Mouse (Mus musculus): ENCODE measurements around the gene Ahnak. TPM values are rescaled to one million over a fixed set of nuclear protein-coding genes. Genes with fewer than 3 reads are reported as not detected.

The Ahnak gene
- polyA plus RNA-seq, 1 experiment from 2014 or later, result 20.5 TPM

DNA sequence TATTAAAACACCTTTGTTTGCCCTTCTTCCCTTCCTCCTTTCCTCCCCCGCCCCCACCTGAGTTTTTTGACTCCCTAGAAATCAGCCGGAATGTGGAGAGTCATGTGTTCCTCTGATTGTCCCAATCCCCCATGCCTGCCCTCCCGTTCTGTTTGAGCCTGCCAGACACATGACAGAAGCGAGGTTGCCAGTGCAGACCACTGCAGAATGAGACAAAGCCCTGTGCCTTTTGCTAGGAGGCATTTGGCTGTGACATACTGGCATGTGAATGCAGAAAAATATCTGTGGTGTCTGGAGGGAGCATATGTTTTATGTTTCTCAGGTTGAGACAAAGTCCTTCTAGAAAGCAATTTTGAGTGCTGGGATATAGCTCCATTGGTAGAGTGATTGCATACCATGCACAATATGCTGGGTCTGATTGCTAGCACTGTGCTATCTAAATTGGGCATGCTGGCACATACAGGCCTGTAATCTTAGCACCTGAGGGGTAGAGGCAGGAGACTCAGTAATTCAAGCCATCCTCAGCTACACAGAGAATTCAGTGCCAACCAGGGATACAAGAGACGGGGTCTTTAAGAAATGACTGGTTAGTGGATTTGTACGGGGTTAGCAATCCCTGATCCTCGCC, 43.5 kb downstream of the Ahnak start:
- Histone ChIP-seq H3K4me3 (replicated peaks) (no peak overlapping the region), H3K4me1 (replicated peaks) (no peaks in the 10 kb centered on the region), H3K9me3 (no peaks in the 10 kb centered on the region), H3K27me3 (no peaks in the 10 kb centered on the region), H3K27ac (no peak overlapping the region), H3K4me2 (no peak overlapping the region), H3K9ac (replicated peaks) (no peak overlapping the region), H3K36me3 (no peaks in the 10 kb centered on the region)
- 64% methylated on average over 7 of the region's 7 CpGs for WGBS
- ATAC-seq (ENCODE audit: insufficient number of reproducible peaks, insufficient read depth, low FRiP score, low TSS enrichment, low read depth), result no peak

DNA sequence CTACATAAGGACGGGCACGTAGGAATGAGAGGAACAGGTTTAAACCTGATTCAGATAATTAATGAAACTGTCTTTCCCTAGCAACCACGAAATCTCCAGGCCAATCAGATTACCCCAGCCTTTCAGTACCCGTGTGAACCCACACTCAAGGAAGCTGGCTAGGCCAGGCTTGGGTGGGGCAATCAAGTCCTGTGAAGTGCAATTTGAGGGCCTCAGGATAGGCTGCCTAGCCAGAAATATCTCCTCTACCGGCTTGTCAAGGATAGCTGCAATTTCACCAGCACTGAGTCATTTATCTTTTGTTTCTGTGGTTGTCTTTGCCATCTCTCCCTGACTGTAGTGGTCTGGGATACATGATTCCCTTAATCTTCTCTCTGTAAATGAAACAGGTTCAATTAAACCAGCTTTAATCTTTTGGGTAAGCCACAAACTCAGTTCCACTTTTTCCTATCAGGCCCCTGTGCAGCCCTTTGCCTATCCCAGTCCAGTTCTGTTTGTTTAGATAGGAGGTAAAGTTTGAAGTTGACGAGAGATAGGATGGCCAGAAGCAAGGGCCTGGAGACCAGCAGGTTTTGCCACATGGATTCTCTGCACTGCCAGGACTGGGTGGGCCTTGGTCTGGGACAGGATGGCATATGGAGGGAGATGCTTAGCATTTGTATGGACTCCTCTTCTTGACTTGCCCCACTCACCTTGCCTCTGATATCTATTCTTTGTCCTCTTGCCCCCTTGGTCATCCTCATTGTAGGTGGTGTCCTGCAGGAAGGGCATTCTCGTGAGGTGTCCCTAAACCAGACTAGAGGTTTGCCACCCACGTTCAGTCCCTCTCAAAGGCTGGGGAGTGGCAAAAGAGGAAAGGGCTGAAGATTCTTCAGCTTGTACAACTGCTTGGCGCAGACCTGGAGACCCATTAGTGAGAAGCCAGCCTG, 44.6 kb downstream of the Ahnak start:
- H3K4me3 ChIP-seq (replicated peaks), result no peak overlapping the region
- no peak overlapping the region for H3K9ac ChIP-seq (replicated peaks)
- H3K36me3 ChIP-seq, result no peaks in the 10 kb centered on the region
- no peak overlapping the region for H3K4me2 ChIP-seq
- 0 out of 2 replicates have a peak, but pooled peaks have one; percentile 26 for ATAC-seq (ENCODE audit: insufficient number of reproducible peaks, insufficient read depth, low FRiP score, low TSS enrichment, low read depth)
- no peaks in the 10 kb centered on the region for H3K4me1 ChIP-seq (replicated peaks)
- WGBS, result 54% methylated on average over 9 of the region's 9 CpGs
- H3K9me3 ChIP-seq, result no peaks in the 10 kb centered on the region
- no peak overlapping the region for H3K27ac ChIP-seq
- H3K27me3 ChIP-seq, result no peaks in the 10 kb centered on the region

DNA sequence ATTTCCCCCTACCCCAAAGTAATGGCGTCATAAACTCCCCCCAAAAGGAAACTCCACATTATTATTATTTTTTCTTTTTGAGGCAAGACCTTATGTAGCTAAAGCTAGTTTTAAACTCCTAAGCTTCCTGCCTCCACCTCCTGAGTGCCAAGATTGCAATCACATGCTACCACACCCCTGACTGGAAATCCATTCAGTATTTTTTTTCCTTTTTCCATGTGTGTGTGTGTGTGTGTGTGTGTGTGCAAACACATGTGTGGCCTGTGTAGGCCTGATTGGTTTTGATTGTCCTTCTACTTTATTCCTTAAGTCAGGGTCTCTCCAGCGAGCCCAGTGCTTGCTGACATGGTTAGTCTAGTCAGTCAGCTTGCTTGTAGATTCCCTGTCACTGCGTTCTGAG, 45.4 kb downstream of the Ahnak start:
- Histone ChIP-seq H3K4me3 (replicated peaks) (no peak overlapping the region), H3K27me3 (no peaks in the 10 kb centered on the region), H3K4me2 (no peak overlapping the region), H3K9ac (replicated peaks) (no peak overlapping the region), H3K27ac (no peak overlapping the region), H3K9me3 (no peaks in the 10 kb centered on the region), H3K36me3 (no peaks in the 10 kb centered on the region), H3K4me1 (replicated peaks) (no peaks in the 10 kb centered on the region)
- 75% methylated on average over 3 of the region's 3 CpGs for WGBS
- no peak for ATAC-seq (ENCODE audit: insufficient number of reproducible peaks, insufficient read depth, low FRiP score, low TSS enrichment, low read depth)

- no peak overlapping the region for H3K4me3 ChIP-seq (replicated peaks)
- no peak overlapping the region for H3K27ac ChIP-seq
- no peak for ATAC-seq (ENCODE audit: insufficient number of reproducible peaks, insufficient read depth, low FRiP score, low TSS enrichment, low read depth)
- 69% methylated on average over 3 of the region's 3 CpGs for WGBS
- no peak overlapping the region for H3K4me2 ChIP-seq
- no peak overlapping the region for H3K9ac ChIP-seq (replicated peaks)
- H3K4me1 ChIP-seq (replicated peaks), result no peaks in the 10 kb centered on the region
- no peaks in the 10 kb centered on the region for H3K27me3 ChIP-seq
- no peaks in the 10 kb centered on the region for H3K9me3 ChIP-seq
- H3K36me3 ChIP-seq, result no peaks in the 10 kb centered on the region
These were observed 46.0 kb downstream of the Ahnak start for GRCm38 (mm10) chr19:9035101-9035500.

DNA sequence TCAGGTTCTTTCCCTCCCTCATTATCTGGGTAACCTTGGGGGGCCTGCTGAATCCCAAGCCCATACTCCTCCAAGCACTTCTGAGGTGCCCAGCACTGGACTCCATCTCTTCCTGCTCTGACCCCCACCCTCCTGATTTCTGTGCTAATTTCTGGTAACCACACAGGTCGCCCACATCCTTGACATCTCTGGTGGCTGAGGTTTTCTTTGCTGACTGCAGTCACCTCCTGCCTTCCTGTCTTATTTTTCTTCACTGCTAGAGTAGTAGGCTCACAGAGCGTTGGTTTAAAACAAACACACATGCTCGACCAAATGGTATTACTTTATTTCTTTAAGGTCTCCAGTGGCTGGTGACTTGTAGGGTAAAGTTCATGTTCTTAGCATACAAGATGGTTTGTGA, 49.1 kb downstream of the Ahnak start:
- H3K27ac ChIP-seq, result no peak overlapping the region
- no peaks in the 10 kb centered on the region for H3K27me3 ChIP-seq
- no peak overlapping the region for H3K4me2 ChIP-seq
- 65% methylated on average over 3 of the region's 3 CpGs for WGBS
- no peak for ATAC-seq (ENCODE audit: insufficient number of reproducible peaks, insufficient read depth, low FRiP score, low TSS enrichment, low read depth)
- no peaks in the 10 kb centered on the region for H3K36me3 ChIP-seq
- no peak overlapping the region for H3K4me3 ChIP-seq (replicated peaks)
- no peak overlapping the region for H3K9ac ChIP-seq (replicated peaks)
- no peaks in the 10 kb centered on the region for H3K4me1 ChIP-seq (replicated peaks)
- no peaks in the 10 kb centered on the region for H3K9me3 ChIP-seq

GRCm38 (mm10) chr19:9039266-9039665, 50.2 kb downstream of the Ahnak start:
- H3K9me3 ChIP-seq, result no peaks in the 10 kb centered on the region
- no peak overlapping the region for H3K27ac ChIP-seq
- WGBS, result 75% methylated on average over 4 of the region's 4 CpGs
- ATAC-seq (ENCODE audit: insufficient number of reproducible peaks, insufficient read depth, low FRiP score, low TSS enrichment, low read depth), result no peak
- H3K4me3 ChIP-seq (replicated peaks), result no peak overlapping the region
- H3K4me1 ChIP-seq (replicated peaks), result no peaks in the 10 kb centered on the region
- no peak overlapping the region for H3K4me2 ChIP-seq
- no peaks in the 10 kb centered on the region for H3K27me3 ChIP-seq
- H3K9ac ChIP-seq (replicated peaks), result no peak overlapping the region
- no peaks in the 10 kb centered on the region for H3K36me3 ChIP-seq

DNA sequence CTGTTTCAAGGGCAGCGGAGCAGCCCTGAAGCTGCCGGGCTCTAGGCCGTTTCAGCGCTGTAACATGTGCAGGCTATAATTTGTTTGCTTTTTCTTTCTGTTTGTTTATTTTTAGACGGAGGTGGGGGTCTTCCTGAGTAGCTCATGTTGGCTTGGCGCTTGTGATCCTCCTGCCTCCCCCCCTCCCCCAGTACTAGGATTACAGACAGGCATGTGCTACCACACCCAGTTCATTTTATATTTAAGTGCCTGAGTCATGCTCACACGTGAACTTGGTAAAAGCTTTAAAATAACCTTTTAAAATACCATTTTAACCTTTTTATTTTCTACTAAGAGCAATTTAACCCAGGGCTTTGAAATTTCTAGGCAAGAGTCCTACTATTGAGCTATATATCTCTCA, 50.8 kb downstream of the Ahnak start:
- H3K4me1 ChIP-seq (replicated peaks), result no peaks in the 10 kb centered on the region
- H3K4me3 ChIP-seq (replicated peaks), result no peak overlapping the region
- H3K9me3 ChIP-seq, result no peaks in the 10 kb centered on the region
- 42% methylated on average over 7 of the region's 7 CpGs for WGBS
- H3K9ac ChIP-seq (replicated peaks), result no peak overlapping the region
- H3K27ac ChIP-seq, result no peak overlapping the region
- no peak overlapping the region for H3K4me2 ChIP-seq
- ATAC-seq (ENCODE audit: insufficient number of reproducible peaks, insufficient read depth, low FRiP score, low TSS enrichment, low read depth), result no peak
- H3K27me3 ChIP-seq, result no peaks in the 10 kb centered on the region
- H3K36me3 ChIP-seq, result no peaks in the 10 kb centered on the region

DNA sequence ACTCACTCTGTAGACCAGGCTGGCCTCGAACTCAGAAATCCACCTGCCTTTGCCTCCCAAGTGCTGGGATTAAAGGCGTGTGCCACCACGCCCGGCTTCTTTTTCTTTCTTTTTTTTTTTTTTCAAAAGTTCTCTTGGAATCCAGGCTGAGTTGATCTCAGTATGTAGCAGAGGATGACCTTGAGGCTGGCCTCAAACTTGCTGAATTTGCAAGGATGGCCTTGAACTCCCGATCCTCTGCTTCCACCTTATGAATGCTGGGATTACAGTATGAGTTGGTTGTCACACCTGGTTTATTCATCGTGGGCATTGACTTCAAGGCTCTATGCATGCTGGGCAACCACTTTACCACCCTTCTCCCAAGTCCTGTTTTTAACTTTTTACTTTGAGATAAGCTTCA, 51.6 kb downstream of the Ahnak start:
- no peak overlapping the region for H3K4me2 ChIP-seq
- WGBS, result 92% methylated on average over 6 of the region's 6 CpGs
- no peak overlapping the region for H3K9ac ChIP-seq (replicated peaks)
- H3K36me3 ChIP-seq, result no peaks in the 10 kb centered on the region
- H3K4me3 ChIP-seq (replicated peaks), result no peak overlapping the region
- ATAC-seq (ENCODE audit: insufficient number of reproducible peaks, insufficient read depth, low FRiP score, low TSS enrichment, low read depth), result no peak
- no peaks in the 10 kb centered on the region for H3K27me3 ChIP-seq
- H3K9me3 ChIP-seq, result no peaks in the 10 kb centered on the region
- no peaks in the 10 kb centered on the region for H3K4me1 ChIP-seq (replicated peaks)
- no peak overlapping the region for H3K27ac ChIP-seq

GRCm38 (mm10) chr19:9041074-9041473, 52.0 kb downstream of the Ahnak start:
- Histone ChIP-seq H3K4me3 (replicated peaks) (no peak overlapping the region), H3K4me2 (no peak overlapping the region), H3K9me3 (no peaks in the 10 kb centered on the region), H3K27me3 (no peaks in the 10 kb centered on the region), H3K9ac (replicated peaks) (no peak overlapping the region), H3K27ac (no peak overlapping the region), H3K36me3 (no peaks in the 10 kb centered on the region), H3K4me1 (replicated peaks) (no peaks in the 10 kb centered on the region)
- ATAC-seq (ENCODE audit: insufficient number of reproducible peaks, insufficient read depth, low FRiP score, low TSS enrichment, low read depth), result no peak

DNA sequence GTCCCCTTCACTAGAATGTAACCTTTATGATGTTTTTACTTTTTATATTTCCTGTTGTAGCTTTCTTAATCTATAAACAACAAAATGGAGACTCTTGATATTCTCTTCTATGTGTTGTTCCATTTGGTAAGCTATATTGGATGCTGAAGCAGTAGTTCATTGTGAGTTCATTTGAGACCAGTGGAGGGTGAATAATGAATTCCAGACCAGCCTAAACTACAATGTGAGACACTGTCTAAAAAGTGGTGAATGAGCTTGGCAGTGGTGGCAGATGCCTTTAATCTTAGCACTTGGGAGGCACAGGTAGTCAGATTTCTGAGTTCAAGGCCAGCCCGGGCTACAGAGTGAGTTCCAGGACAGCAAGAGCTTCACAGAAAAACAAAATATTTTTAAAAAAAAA, 54.0 kb downstream of the Ahnak start:
- Histone ChIP-seq H3K9ac (replicated peaks) (no peak overlapping the region), H3K27ac (no peak overlapping the region), H3K4me2 (no peak overlapping the region), H3K4me3 (replicated peaks) (no peak overlapping the region), H3K4me1 (replicated peaks) (peaks cover 6% of the 10 kb centered on the region; the same call in 1 of the 2 replicates), H3K36me3 (no peaks in the 10 kb centered on the region), H3K9me3 (no peaks in the 10 kb centered on the region), H3K27me3 (no peaks in the 10 kb centered on the region)
- ATAC-seq (ENCODE audit: insufficient number of reproducible peaks, insufficient read depth, low FRiP score, low TSS enrichment, low read depth), result no peak
- WGBS, result 77% methylated on average over 1 of the region's 1 CpGs

DNA sequence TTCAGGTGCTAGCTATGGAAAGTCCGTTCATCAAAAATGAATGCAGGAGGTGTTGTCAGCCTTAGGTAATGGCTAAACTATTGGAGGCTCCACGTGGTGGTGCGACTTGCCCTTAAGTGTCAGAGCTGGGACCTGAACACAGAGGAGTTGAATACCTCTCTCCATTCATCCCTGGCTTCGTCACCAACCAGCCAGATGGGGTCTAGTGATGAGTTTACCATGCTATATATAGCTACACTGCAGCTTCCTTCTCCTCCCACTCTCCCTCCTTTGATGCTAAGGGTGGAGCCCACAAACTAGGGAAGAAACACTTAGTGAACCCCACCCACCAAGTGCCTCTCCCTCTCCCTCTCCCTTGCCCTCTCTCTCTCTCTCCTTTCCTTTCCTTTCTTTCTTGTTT, 55.2 kb downstream of the Ahnak start:
- H3K27me3 ChIP-seq, result no peaks in the 10 kb centered on the region
- no peak overlapping the region for H3K9ac ChIP-seq (replicated peaks)
- peaks cover 6% of the 10 kb centered on the region; the same call in 1 of the 2 replicates for H3K4me1 ChIP-seq (replicated peaks)
- WGBS, result 72% methylated on average over 4 of the region's 4 CpGs
- H3K36me3 ChIP-seq, result no peaks in the 10 kb centered on the region
- H3K4me2 ChIP-seq, result no peak overlapping the region
- no peaks in the 10 kb centered on the region for H3K9me3 ChIP-seq
- H3K4me3 ChIP-seq (replicated peaks), result no peak overlapping the region
- no peak overlapping the region for H3K27ac ChIP-seq
- no peak for ATAC-seq (ENCODE audit: insufficient number of reproducible peaks, insufficient read depth, low FRiP score, low TSS enrichment, low read depth)

Measured in limb, embryonic 12.5 days (tissue).